Mouse (Mus musculus): Measurements from ENCODE around the gene Ttc30a1.

- TF ChIP-seq CTCF (IDR thresholded peaks at IDR 0.05; ENCODE audit: low read depth): no peak
- TF ChIP-seq EP300 (IDR thresholded peaks at IDR 0.05; ENCODE audit: low read depth): no peak
Observed at GRCm38 (mm10) chr2:75983847-75984246, 2.1 kb upstream of the Ttc30a1 start.

All from liver, postnatal 0 days (tissue).